Mouse (Mus musculus) myocyte (in vitro differentiated cells): ENCODE results near the gene Zc3h15.

Source experiments
- E2F4 ChIP-seq: IDR thresholded peaks from one replicate; pipeline ENCODE4 v1.6.1; 2011; ENCODE audit warnings: mild to moderate bottlenecking, control low read depth, moderate library complexity; ENCODE audit not compliant: insufficient read depth
- POLR2A ChIP-seq: IDR thresholded peaks from one replicate; pipeline ENCODE4 v1.6.1; 2011; ENCODE audit warnings: low read depth, mild to moderate bottlenecking, control low read depth, moderate library complexity; ENCODE audit not compliant: insufficient read length
- USF1 ChIP-seq: IDR thresholded peaks from one replicate; pipeline ENCODE4 v1.6.1; 2011; ENCODE audit warnings: low read depth, mild to moderate bottlenecking, control low read depth, moderate library complexity

DNA sequence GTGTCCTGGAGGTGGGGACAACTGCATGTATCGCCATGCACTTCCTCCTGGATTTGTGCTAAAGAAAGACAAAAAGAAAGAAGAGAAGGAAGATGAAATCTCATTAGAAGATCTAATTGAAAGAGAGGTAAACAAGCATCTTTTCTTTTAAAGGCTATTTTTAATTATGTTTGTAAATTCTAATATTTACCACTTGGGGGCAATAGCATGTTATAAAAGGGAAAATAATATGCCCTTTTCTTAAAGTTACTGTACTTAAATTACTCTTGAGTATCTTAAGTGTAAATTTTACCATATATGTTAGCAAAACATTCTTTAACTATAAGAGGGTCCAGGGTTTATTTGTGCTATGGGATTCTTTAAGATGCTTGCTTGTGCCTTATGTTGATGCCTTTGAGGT, 15.9 kb downstream of the Zc3h15 start:
- TF ChIP-seq POLR2A (no peak), USF1 (no peak), E2F4 (no peak)
